Mouse (Mus musculus): ENCODE measurements around the gene Mrps15.
"Not testable (repeated sequence)": the region's sequence is repeated elsewhere in the genome, so short reads cannot be mapped to it uniquely, and the experiment has no call there.

Gene Mrps15

GRCm38 (mm10) chr4:126077833-126078232 lies 31.1 kb downstream of the Mrps15 start:
- DNase-seq (ENCODE audit: low spot score), result no peak

DNA sequence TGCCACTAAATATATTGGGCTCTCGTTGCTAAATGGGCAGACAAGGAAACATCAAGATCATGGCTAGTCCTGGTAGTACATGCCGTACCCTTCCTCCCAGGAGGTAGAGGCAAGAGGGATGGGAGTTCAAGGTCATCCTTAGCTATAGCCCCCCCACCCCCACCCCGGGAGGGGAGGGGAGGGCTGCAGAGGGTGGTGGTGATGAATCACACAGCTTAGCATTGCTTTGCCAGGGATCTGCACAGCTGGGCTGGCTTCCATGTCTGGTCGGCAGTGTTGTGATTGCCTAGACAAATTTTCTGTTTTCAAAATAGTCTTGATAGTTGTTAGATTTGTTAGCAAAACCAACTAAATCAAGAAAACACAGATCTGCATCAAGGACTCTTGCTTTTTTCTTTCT lies 32.5 kb downstream of the Mrps15 start:
- DNase-seq (ENCODE audit: low spot score), result no peak

DNA sequence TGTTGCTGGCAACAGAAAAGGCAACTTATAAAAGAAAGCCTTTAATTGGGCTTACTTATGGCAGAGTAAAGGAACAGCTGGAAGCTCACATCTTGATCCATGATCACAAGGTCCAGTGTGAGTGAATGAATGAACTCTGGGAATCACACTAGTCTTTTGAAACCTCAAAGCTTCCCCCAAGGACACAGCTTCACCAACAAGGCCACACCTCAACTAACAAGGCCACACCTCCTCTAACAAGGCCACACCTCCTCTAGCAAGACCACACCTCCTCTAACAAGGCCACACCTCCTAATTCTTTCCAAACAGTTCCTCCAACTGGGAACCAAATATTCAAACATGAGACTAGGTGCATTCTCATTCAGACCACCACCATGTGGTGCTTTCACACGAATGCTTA lies 34.9 kb downstream of the Mrps15 start:
- no peak for DNase-seq (ENCODE audit: low spot score)

DNA sequence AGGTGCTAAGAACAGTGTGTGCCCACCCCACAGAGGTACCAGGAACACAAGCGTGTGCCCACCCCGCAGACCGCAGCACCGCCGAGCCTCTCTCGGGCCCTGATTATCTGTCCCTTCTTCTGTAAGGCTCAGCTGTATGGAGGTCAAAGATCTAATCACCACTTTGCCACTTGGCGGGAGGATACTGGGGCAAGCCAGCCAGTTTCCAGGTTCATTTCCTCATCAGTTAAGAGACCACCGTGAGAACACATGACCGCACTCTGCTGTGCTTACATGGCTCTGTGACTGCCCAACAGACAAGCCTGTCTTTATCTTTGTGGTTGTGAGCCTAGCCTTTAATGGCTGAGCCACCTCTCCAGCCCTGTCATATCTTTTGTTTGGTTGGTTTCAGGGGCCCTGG lies 36.3 kb downstream of the Mrps15 start:
- DNase-seq (ENCODE audit: low spot score), result no peak

DNA sequence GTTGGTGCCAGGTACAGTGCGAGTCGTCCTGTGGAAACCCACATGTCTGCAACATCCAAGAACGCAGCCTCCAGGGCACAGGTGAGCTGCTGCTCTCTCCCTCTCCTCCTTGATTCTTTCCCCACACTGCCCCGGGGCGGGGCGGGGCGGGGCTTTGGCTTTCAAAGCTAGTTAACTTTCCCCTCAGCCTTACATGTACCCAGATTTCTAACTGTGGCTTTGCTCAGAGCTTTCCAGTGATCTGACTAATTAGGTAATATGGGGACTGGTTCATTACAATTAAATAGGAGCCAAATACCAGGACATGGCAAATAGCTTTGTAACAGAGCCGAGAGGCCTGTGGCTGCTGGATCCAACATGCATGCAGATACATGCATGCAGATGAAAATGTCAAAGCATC lies 37.7 kb downstream of the Mrps15 start:
- DNase-seq (ENCODE audit: low spot score), result no peak

DNA sequence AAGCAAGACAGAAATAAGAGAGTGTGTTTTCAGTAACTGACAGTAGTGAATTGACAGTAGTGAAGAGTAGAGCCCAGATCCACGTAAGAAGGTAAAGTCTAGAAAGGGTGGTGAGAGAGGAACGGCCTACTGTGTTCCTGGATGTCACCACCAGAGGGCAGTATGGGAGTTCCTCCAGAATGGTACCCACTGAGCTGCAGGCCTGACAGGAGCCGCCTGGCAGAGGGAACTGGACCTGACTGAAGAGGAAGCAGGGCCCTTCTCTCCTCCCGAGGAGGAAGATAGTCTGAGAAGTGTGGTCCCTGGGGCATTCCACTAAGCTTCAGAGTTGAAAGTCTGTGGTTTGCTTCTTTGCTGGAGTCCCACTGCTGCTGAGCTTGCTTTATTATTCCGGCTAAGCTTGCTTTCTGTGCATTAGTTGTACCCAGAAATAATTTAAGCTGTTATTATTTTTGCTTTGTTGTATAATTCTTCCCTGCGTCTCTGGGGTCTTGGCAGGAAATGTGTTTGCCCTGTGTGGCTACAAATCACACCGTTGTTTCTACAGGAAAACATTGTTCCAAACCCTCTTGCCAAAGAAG lies 39.4 kb downstream of the Mrps15 start:
- DNase-seq (ENCODE audit: low spot score), result peak; percentile 83

- DNase-seq (ENCODE audit: low spot score), result no peak
Measured at GRCm38 (mm10) chr4:126090101-126090847, 43.5 kb downstream of the Mrps15 start.

- no peak for DNase-seq (ENCODE audit: low spot score)
Measured at GRCm38 (mm10) chr4:126090848-126091124, 44.1 kb downstream of the Mrps15 start.

DNA sequence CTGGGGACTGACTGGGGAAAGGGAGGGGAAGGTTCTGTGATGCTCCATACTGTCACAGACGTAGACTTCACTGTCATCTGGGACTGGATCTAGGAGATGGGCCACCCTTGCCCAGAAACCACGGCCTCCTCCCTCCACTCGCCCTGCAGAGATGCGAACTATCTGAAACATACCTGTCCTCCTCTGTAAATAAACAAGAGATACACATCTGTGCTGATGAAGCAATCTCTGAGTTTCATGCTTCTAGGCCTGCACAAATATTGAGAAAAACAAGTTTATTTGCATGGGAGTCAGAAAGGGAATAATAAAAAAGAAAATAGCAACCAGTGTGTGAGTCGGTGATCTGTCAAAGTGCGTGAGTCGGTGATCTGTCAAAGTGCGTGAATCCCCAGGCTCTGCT lies 45.1 kb downstream of the Mrps15 start:
- DNase-seq (ENCODE audit: low spot score), result no peak

GRCm38 (mm10) chr4:126095622-126096430 lies 49.1 kb downstream of the Mrps15 start:
- DNase-seq (ENCODE audit: low spot score), result not testable (repeated sequence)

GRCm38 (mm10) chr4:126096464-126097111 lies 49.9 kb downstream of the Mrps15 start, which contains the start of gene Lsm10:
Gene Lsm10, plus strand, starts transcription at chr4:126096623.
- peak; percentile 95 for DNase-seq (ENCODE audit: low spot score)

DNA sequence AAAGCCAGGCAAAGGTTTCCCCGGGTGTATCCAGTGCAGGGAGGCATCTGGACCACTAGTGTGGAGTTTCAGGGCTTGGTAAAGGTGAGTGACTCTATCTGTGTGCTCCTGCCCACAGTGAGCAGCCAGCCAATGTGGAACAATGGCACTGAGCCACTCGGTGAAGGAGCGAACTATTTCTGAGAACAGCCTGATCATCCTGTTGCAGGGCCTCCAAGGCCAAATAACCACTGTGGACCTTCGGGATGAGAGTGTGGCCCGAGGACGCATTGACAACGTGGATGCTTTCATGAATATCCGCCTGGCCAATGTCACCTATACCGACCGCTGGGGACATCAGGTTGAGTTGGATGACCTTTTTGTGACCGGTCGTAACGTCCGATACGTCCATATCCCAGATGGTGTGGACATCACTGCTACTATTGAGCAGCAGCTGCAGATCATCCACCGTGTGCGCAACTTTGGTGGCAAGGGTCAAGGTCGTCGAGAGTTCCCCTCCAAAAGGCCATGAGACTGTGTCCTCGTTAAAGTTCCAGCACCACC lies 51.1 kb downstream of the Mrps15 start:
- DNase-seq (ENCODE audit: low spot score), result no peak

- no peak for DNase-seq (ENCODE audit: low spot score)
Measured at GRCm38 (mm10) chr4:126099365-126099764, 52.6 kb downstream of the Mrps15 start.

- DNase-seq (ENCODE audit: low spot score), result no peak
Measured at GRCm38 (mm10) chr4:126100764-126101163, 54.0 kb downstream of the Mrps15 start.

- DNase-seq (ENCODE audit: low spot score), result peak; percentile 56
Measured at GRCm38 (mm10) chr4:126102061-126102841, 55.5 kb downstream of the Mrps15 start.

DNA sequence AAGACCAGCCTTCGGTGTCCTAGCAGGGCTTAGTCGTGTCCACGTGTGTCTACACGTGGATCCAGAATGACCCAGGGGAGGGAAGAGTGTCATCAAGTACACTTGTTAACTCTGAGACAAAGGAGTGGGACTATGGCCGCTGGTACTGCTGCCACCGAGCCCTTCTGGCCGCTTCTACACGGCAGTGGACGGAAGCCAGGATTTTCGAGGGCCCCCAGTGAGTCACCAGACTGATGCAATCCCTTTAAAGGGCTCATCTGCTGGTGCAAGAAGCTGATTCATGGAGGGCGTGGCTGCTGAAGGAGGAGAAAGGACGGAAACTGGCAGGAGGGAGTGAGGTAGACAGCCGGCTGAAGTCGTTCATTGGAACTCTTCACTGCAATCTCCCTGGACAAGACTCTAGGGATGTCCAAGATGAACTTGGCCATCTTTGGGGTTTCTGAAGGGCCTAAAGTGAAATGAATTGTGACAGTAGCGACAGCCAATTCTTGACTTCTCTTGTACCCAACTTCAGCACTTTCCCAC lies 56.4 kb downstream of the Mrps15 start:
- DNase-seq (ENCODE audit: low spot score), result peak; percentile 95

GRCm38 (mm10) chr4:126103590-126104068 lies 56.9 kb downstream of the Mrps15 start, which contains the start of gene Stk40:
Gene Stk40, plus strand, starts transcription at chr4:126103957.
- DNase-seq (ENCODE audit: low spot score), result peak; percentile 95

DNA sequence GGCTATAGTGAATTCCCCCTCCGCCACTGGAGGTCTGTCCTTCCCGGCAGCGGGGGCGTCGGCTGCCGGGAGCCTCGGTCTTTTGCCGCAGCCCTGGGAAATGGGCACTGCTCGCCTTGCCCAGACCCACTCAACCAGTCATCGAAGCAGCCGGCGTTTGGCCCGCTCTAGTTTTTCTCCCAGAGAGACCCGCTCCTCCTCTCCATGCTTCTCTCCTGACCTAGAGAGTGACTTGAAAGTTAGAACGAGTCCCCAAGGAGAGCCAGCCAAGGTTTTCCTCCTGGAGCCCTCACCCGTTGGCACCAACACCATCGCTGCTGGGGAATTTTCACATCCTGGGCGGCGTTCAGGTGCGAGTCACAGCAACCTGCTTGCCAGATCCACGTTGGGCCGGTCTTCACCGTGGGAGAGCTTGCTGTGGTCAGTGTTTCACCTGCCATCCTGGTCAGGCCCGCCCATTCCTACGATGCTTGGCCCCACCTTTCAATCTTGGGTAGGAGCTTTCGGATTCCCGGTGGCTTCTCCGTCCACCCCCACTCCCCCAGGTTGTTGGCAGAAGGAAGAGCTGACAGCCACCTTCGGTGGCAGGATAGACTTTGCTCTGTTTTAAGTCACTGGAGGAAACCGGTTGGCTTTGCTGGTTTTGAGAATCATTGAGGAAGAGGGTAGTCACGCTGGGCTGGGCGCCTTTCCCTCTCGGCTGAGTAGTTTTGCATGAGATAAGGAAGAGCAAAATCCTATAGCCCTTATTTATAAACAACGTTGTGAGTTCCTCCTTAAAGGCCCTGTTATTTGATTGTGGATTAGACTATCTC lies 57.7 kb downstream of the Mrps15 start:
- peak; percentile 51 for DNase-seq (ENCODE audit: low spot score)

Measured in urinary bladder, postnatal 14 days (tissue).